In the genomic region with DNA sequence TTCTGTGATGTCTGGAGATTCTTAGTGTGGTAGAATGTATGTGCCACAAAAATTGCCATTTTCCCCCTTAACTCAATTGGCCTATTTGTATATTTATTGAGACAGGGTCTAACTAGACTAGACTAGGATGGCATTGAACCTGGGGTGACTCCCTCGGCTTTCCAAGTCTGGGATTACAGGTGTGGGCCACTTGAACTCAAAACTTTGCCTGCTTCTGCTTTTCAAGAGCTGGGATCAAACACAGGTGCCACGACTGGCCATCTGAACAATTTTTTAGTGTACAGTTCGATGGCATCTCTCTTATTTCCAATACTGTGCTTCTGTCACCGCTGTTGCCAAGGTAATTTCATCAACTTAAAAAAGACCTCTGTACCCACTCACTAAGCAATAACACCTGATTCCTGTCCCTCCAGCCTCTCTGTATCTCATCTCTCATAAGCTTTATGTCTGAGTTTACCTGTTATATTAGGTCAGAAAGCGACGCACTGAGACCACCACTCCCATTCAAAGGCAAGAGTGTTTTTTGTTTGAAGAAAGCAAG, we compare ENCODE assay signal across 8 mouse cellular contexts. TPM values are rescaled to one million over a fixed set of nuclear protein-coding genes. Genes with fewer than 3 reads are reported as not detected.
A peak's percentile ranks its signal among the peaks of the same experiment; 100 is the strongest.
DNase-seq lines count a peak whose midpoint lies in the region; ATAC-seq and TF ChIP-seq lines count a peak whose summit lies in the region.

No protein-coding gene starts in this region.

- WGBS in hindbrain, embryonic 15.5 days = 89% methylated on average over 6 of the region's 6 CpGs
- 89% methylated on average over 6 of the region's 6 CpGs for WGBS in midbrain, embryonic 15.5 days

- no peaks in the 10 kb centered on the region for H3K36me3 ChIP-seq in hindbrain, embryonic 15.5 days
- no peaks in the 10 kb centered on the region for H3K36me3 ChIP-seq in midbrain, embryonic 15.5 days (replicated peaks)

- H3K27me3 ChIP-seq in hindbrain, embryonic 15.5 days = no peaks in the 10 kb centered on the region
- H3K27me3 ChIP-seq in midbrain, embryonic 15.5 days (replicated peaks) = no peaks in the 10 kb centered on the region

- no peak for TF ChIP-seq CTCF in layer of hippocampus, adult 2 months (conservative IDR thresholded peaks at IDR 0.05)
- no peak for TF ChIP-seq CTCF in cortical plate, adult 2 months (IDR thresholded peaks at IDR 0.05; ENCODE audit: extremely low read depth, insufficient read depth, low read length)

- H3K9me3 ChIP-seq in hindbrain, embryonic 15.5 days = no peaks in the 10 kb centered on the region
- no peaks in the 10 kb centered on the region for H3K9me3 ChIP-seq in midbrain, embryonic 15.5 days

- peak overlapping the region; percentile 65 for H3K4me3 ChIP-seq in layer of hippocampus, adult 2 months
- peak overlapping the region; percentile 79; the same call in 1 of the 2 replicates for H3K4me3 ChIP-seq in cortical plate, adult 2 months (ENCODE audit: insufficient read depth, low read length)
- H3K4me3 ChIP-seq in hindbrain, embryonic 15.5 days = peak overlapping the region; percentile 55
- H3K4me3 ChIP-seq in midbrain, embryonic 15.5 days = peak overlapping the region; percentile 47; the same call in 1 of the 2 replicates

- peak overlapping the region; percentile 78 for H3K4me2 ChIP-seq in hindbrain, embryonic 15.5 days
- peak overlapping the region; percentile 67; the same call in 1 of the 2 replicates for H3K4me2 ChIP-seq in midbrain, embryonic 15.5 days

- H3K9ac ChIP-seq in hindbrain, embryonic 15.5 days = no peak overlapping the region
- H3K9ac ChIP-seq in midbrain, embryonic 15.5 days = no peak overlapping the region

- no peak for DNase-seq in layer of hippocampus, adult 2 months (ENCODE audit: low spot score in 2 of 2)
- no peak for DNase-seq in layer of hippocampus, postnatal 10 days (ENCODE audit: low spot score in 2 of 2)
- no peak for DNase-seq in frontal cortex, adult 2 months (ENCODE audit: extremely low spot score in 1 of 2, low spot score in 1 of 2)
- no peak for DNase-seq in adrenal gland, postnatal 10 days
- no peak for DNase-seq in spleen, adult 18-20 months

- H3K4me1 ChIP-seq in cortical plate, adult 2 months (ENCODE audit: control insufficient read depth, insufficient read depth, low read length) = no peaks in the 10 kb centered on the region
- no peaks in the 10 kb centered on the region for H3K4me1 ChIP-seq in hindbrain, embryonic 15.5 days (replicated peaks)
- no peaks in the 10 kb centered on the region for H3K4me1 ChIP-seq in midbrain, embryonic 15.5 days

- ATAC-seq in hindbrain, embryonic 15.5 days (ENCODE audit: low FRiP score, low read depth) = no peak
- ATAC-seq in midbrain, embryonic 15.5 days (replicated peaks) = no peak

- H3K27ac ChIP-seq in layer of hippocampus, adult 2 months = peak overlapping the region; percentile 96
- peak overlapping the region; percentile 40; the same call in 1 of the 2 replicates for H3K27ac ChIP-seq in cortical plate, adult 2 months (ENCODE audit: insufficient read depth, low read length)
- H3K27ac ChIP-seq in hindbrain, embryonic 15.5 days (replicated peaks) = peak overlapping the region; percentile 75; the same call in 1 of the 2 replicates
- no peak overlapping the region for H3K27ac ChIP-seq in midbrain, embryonic 15.5 days

- no peak for TF ChIP-seq POLR2A in cortical plate, adult 2 months (IDR thresholded peaks at IDR 0.05; ENCODE audit: extremely low read depth, insufficient read depth, low read length)

RNA-seq across cellular contexts. Expression of gene Rnf135, which starts 0.9 kb away (rescaled TPM):
- 1 to 10 TPM; 4.1 to 4.9 TPM for total RNA-seq in layer of hippocampus, adult 2 months (2021)
- total RNA-seq in layer of hippocampus, postnatal 10 days (2021) = 1 to 10 TPM; 3.3 to 4.1 TPM
- 4.7 and 5.0 TPM in 2 replicates for polyA plus RNA-seq in cortical plate, adult 2 months (2012; rRNA removed)
- 3.3 and 3.9 TPM in 2 replicates for polyA plus RNA-seq in hindbrain, embryonic 15.5 days (2015; fragmentation: Nextera tagmentation; extraction: Ambion mirVana)
- 3.3 and 3.9 TPM in 2 replicates for polyA plus RNA-seq in midbrain, embryonic 15.5 days (2015; fragmentation: Nextera tagmentation; extraction: Ambion mirVana)
- polyA plus RNA-seq in frontal cortex, adult 2 months (2012; rRNA removed) = 4.3 and 4.6 TPM in 2 replicates
- 10 to 100 TPM in 1 of 2 experiments, 1 to 10 TPM in 1; 6.9 to 11.0 TPM for total RNA-seq in adrenal gland, postnatal 10 days (2021)

RNA-seq across cellular contexts. Expression of gene Rhot1, which starts 24.2 kb away (rescaled TPM):
- 10 to 100 TPM; 67.8 to 68.2 TPM for total RNA-seq in layer of hippocampus, adult 2 months (2021)
- total RNA-seq in layer of hippocampus, postnatal 10 days (2021) = 10 to 100 TPM; 62.2 to 64.0 TPM
- 53.2 and 54.1 TPM in 2 replicates for polyA plus RNA-seq in cortical plate, adult 2 months (2012; rRNA removed)
- 67.4 and 72.7 TPM in 2 replicates for polyA plus RNA-seq in hindbrain, embryonic 15.5 days (2015; fragmentation: Nextera tagmentation; extraction: Ambion mirVana)
- polyA plus RNA-seq in midbrain, embryonic 15.5 days (2015; fragmentation: Nextera tagmentation; extraction: Ambion mirVana) = 72.7 and 74.7 TPM in 2 replicates
- polyA plus RNA-seq in frontal cortex, adult 2 months (2012; rRNA removed) = 56.5 and 58.5 TPM in 2 replicates
- 10 to 100 TPM; 56.5 to 69.3 TPM for total RNA-seq in adrenal gland, postnatal 10 days (2021)

RNA-seq across cellular contexts. Expression of gene Adap2, which starts 30.7 kb away (rescaled TPM):
- total RNA-seq in layer of hippocampus, adult 2 months (2021) = 1 to 10 TPM; 6.1 to 8.2 TPM
- total RNA-seq in layer of hippocampus, postnatal 10 days (2021) = 1 to 10 TPM; 8.5 to 9.7 TPM
- polyA plus RNA-seq in cortical plate, adult 2 months (2012; rRNA removed) = 5.6 and 7.2 TPM in 2 replicates
- polyA plus RNA-seq in hindbrain, embryonic 15.5 days (2015; fragmentation: Nextera tagmentation; extraction: Ambion mirVana) = 4.1 TPM in 2 replicates
- polyA plus RNA-seq in midbrain, embryonic 15.5 days (2015; fragmentation: Nextera tagmentation; extraction: Ambion mirVana) = 4.2 and 4.3 TPM in 2 replicates
- polyA plus RNA-seq in frontal cortex, adult 2 months (2012; rRNA removed) = 5.7 and 7.8 TPM in 2 replicates
- total RNA-seq in adrenal gland, postnatal 10 days (2021) = 10 to 100 TPM; 10.4 to 12.5 TPM

RNA-seq across cellular contexts. Expression of gene Tefm, which starts 42.6 kb away (rescaled TPM):
- 10 to 100 TPM in 1 of 2 experiments, 1 to 10 TPM in 1; 8.8 to 10.9 TPM for total RNA-seq in layer of hippocampus, adult 2 months (2021)
- 10 to 100 TPM; 10.7 to 10.8 TPM for total RNA-seq in layer of hippocampus, postnatal 10 days (2021)
- polyA plus RNA-seq in cortical plate, adult 2 months (2012; rRNA removed) = 7.8 and 9.0 TPM in 2 replicates
- 19.4 and 24.4 TPM in 2 replicates for polyA plus RNA-seq in hindbrain, embryonic 15.5 days (2015; fragmentation: Nextera tagmentation; extraction: Ambion mirVana)
- polyA plus RNA-seq in midbrain, embryonic 15.5 days (2015; fragmentation: Nextera tagmentation; extraction: Ambion mirVana) = 20.2 and 22.4 TPM in 2 replicates
- polyA plus RNA-seq in frontal cortex, adult 2 months (2012; rRNA removed) = 8.7 and 9.5 TPM in 2 replicates
- 10 to 100 TPM; 23.1 to 28.1 TPM for total RNA-seq in adrenal gland, postnatal 10 days (2021)
